10 mouse cellular contexts compared by ENCODE assay signal in genomic region chr3:30546831-30547369, GRCm38 (mm10). TPM values are rescaled to one million over a fixed set of nuclear protein-coding genes. Genes with fewer than 3 reads are reported as not detected.
DNase-seq lines count a peak whose midpoint lies in the region; ATAC-seq and TF ChIP-seq lines count a peak whose summit lies in the region.
"Had no signal": no experiment of that assay in that cellular context is flagged by ENCODE, and none has a peak within 500 bp of the region (broad histone marks: within the 10 kb centered on the region; RNA-seq: fewer than 3 reads in every experiment).

No protein-coding gene starts in this region.

- H3K9ac ChIP-seq in lung, embryonic 14.5 days = no peak overlapping the region

- H3K27me3 ChIP-seq in lung, embryonic 14.5 days (ENCODE audit: insufficient read depth, low read length) = no peaks in the 10 kb centered on the region

- H3K4me3 ChIP-seq in lung, embryonic 14.5 days (ENCODE audit: low read depth, low read length) = no peak overlapping the region; the same call in 1 of the 2 replicates
- H3K4me3 ChIP-seq: left cerebral cortex, adult 2 months had no signal

- 25% methylated on average over 11 of the region's 11 CpGs for WGBS in lung, embryonic 14.5 days

- H3K36me3 ChIP-seq in lung, embryonic 14.5 days (ENCODE audit: insufficient read depth) = no peaks in the 10 kb centered on the region

- 0 out of 2 replicates have a peak, but pooled peaks cover 4% of the 10 kb centered on the region for H3K4me1 ChIP-seq in lung, embryonic 14.5 days (ENCODE audit: insufficient read depth)

- TF ChIP-seq CTCF in lung, embryonic 14.5 days (IDR thresholded peaks at IDR 0.05; ENCODE audit: low read depth) = no peak

- no peak for ATAC-seq in cerebellum, adult (ENCODE audit: insufficient number of reproducible peaks, low FRiP score, low TSS enrichment)
- ATAC-seq in lung, embryonic 14.5 days (ENCODE audit: insufficient read depth) = peak; percentile 64

- H3K4me2 ChIP-seq in lung, embryonic 14.5 days = peak overlapping the region; percentile 50

- DNase-seq in cerebellum, adult 11-12 months = peak; percentile 11
- peak; percentile 14 for DNase-seq in ES-CJ7 (ENCODE audit: low read depth, low spot score)
- peak; percentile 56 for DNase-seq in gastrocnemius, postnatal 10 days
- DNase-seq in kidney, adult 9 months = peak; percentile 4
- peak; percentile 83 for DNase-seq in lung, embryonic 14.5 days
- peak; percentile 62 for DNase-seq in testis, postnatal 14 days (ENCODE audit: low spot score)
- no peak for DNase-seq in thymus, postnatal 36 days

- peak overlapping the region; percentile 80 for H3K27ac ChIP-seq in lung, embryonic 14.5 days (ENCODE audit: low read depth)
- H3K27ac ChIP-seq: left cerebral cortex, adult 2 months had no signal

- no peaks in the 10 kb centered on the region for H3K9me3 ChIP-seq in lung, embryonic 14.5 days (ENCODE audit: low read depth, low read length)

RNA-seq across cellular contexts. Expression of gene Mecom, which starts 0.9 kb away (rescaled TPM):
- total RNA-seq in gastrocnemius, postnatal 10 days (2021) = 10 to 100 TPM; 10.1 to 14.5 TPM
- polyA plus RNA-seq in lung, embryonic 14.5 days (2014; fragmentation: Nextera tagmentation; extraction: Ambion mirVana) = 74.0 and 77.5 TPM in 2 replicates

RNA-seq across cellular contexts. Expression of gene Actrt3, which starts 52.8 kb away (rescaled TPM):
- not detected for total RNA-seq in gastrocnemius, postnatal 10 days (2021)
- not detected in 2 replicates for polyA plus RNA-seq in lung, embryonic 14.5 days (2014; fragmentation: Nextera tagmentation; extraction: Ambion mirVana)
- total RNA-seq: common myeloid progenitor, adult 5-6 weeks had no signal

RNA-seq across cellular contexts. Expression of gene Mynn, which starts 55.0 kb away (rescaled TPM):
- 10 to 100 TPM; 11.7 to 15.0 TPM for total RNA-seq in gastrocnemius, postnatal 10 days (2021)
- 30.7 and 35.9 TPM in 2 replicates for polyA plus RNA-seq in lung, embryonic 14.5 days (2014; fragmentation: Nextera tagmentation; extraction: Ambion mirVana)

Comparison
In these comparisons a context has a peak if more than half of its experiments do, and no peak if none do; other contexts are left out.
1. DNase-seq: peak in cerebellum, adult 11-12 months (single experiment), ES-CJ7 (single experiment), gastrocnemius, postnatal 10 days (single experiment), kidney, adult 9 months (single experiment), lung, embryonic 14.5 days (single experiment) and testis, postnatal 14 days (single experiment); none in thymus, postnatal 36 days (0 of 2).